Mouse (Mus musculus) c-Kit-positive CD71-positive TER-119-negative erythroid progenitor cells, embryonic 14.5 days (primary cell): Measurements from ENCODE around the gene Rpl13.
A peak's percentile ranks its signal among the peaks of the same experiment; 100 is the strongest.
"Not testable (repeated sequence)": the region's sequence is repeated elsewhere in the genome, so short reads cannot be mapped to it uniquely, and the experiment has no call there.

Experiments used
- DNase-seq: peaks from one replicate; pipeline ENCODE4 v3.0.0-alpha.2; 2013; ENCODE audit warnings: low read depth

The Rpl13 gene

DNA sequence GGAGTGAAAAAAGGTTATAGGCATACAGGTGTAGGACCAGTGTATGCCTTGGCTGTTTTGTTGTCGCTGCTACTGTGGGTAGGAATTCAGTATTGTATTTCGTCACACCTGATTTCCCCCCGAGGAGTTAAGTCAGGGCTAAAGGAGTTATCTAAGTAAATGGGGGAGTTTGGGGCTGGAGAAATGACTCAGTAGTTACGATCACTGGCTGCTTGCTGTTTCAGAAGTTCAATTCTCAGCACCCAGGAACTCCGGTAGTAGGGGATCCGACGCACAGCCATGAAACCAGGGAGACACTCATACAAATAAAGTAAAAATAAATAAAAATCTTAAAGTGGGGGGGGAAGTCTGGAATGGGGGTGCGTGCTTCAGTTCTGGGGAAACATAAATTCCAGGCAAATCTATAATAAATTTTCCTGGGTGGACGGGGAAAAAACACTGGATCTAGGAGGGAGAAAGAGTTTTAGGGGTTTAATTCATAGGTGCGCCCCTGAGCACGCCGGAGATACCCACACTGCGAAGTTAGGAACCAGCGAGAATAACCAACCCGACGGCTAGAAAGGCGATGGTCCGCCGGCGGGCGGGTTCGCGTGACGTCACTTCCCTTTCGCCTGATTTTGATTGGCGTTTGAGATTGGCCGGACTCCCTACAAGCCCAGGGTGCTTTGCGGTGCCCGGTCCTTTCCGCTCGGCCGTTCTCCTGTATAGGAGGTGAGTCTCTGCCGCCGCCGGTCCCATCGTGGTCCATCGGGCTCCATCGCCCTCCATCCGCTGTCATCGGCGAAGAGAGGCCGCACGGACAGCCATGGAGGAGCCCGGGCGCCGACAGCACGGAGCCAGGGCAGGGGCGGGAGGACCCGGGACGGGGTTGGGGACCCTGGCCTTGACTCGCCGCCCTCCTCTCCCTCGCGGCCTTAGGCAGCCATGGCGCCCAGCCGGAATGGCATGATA, at the start of gene Rpl13:
Rpl13 (plus strand) TSS at position 616 of the 951 bp plus-strand sequence.
- DNase-seq: peak; percentile 87

DNA sequence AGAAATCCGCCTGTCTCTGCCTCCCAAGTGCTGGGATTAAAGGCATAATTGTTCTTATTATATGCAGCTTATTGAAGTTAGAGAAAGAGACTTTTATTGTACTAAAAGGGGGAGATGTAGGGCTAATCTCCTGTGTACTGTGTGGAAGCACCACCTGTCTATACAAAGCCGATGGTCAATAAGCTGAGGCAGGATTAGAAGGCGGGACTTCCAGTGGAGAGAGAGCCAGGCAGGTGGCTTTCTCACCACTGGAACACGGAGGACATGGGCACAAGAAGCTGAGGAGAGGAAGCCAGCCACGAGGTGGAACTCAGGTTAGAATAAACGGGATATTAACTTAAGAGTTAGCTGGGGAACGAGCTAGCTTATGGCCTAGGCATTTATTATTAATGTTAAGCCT, 39.4 kb upstream of the Rpl13 start, which contains the start of gene Spg7:
Spg7 (plus strand) TSS at position 222 of the 400 bp plus-strand sequence.
- no peak for DNase-seq

DNA sequence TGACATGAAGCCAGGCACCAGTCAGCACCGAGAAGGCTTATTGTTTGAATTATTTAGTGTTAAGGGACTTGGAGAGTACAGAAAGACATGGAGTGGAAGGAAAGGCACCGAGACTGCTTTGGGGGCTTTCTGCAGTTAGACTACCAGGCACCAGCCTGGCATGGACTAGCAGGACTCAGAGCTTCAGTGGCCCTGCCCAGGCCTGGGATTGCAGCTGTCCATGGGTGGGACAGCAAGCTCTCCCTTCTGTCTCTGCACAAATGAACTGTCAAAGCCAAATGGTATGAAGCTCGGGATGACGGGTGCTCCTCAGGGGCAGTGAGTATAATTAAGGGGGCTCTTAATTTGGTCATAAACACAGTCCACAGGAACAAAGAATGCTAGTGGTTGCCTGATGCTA, 38.1 kb upstream of the Rpl13 start:
- no peak for DNase-seq

DNA sequence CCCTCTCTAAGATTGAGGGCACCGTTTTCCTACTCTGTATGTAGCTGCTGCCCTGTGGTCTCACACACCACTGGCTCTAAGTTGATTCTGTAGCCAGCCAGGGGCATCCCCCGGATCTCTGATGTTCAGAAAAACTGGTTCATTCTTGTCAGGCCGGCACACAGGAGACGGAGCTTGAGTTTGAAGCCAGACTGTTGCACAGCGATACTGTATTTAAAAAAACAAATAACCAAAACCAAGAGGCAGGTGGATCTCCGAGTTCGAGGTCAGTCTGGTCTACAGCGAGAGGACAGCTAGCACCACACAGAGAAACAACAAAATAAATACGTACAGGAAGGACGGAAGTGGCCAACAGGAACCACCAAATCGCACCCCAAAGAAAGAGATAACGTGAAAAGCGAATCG, 37.3 kb upstream of the Rpl13 start:
- DNase-seq: no peak

DNA sequence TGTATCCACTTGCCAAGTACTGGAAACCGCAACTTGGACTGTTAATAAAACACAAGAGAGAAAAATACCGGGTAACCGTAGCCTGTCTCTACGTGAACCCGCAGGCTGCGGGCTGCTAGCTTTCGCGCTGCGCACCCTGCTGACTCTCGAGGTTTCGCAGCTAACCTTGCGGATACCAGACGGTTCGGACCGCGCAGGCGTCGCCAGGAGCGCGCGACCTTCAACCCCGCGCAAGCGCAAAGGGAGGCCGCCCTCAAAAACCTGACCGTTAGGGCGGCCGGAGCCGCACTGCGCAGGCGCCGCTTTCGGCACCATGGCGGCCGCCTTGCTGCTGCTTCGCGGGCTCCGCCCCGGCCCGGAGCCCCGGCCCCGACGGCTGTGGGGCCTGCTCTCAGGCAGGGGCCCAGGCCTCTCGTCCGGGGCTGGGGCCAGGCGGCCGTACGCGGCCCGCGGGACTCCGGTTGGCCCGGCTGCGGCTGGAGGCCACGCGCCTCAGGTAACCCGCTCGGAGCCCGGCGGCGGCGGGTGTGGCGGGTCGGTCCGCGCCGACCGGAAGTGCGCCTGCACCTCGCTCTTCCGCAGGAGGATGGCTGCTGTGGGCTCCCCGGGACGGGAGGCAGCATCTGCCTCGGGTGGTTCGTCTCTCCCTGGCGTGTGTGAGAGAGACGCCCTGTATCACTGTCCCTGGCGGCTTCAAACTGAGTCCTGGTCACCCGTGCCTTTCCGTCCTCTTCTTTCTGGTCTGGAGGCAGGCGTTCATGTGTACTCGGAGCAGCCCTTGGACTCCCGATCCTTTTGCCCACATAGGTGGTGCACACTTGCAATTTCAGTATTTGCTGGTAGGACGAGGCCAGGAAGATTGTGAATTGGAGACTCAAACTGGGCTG, 36.7 kb upstream of the Rpl13 start:
- peak; percentile 96 for DNase-seq

DNA sequence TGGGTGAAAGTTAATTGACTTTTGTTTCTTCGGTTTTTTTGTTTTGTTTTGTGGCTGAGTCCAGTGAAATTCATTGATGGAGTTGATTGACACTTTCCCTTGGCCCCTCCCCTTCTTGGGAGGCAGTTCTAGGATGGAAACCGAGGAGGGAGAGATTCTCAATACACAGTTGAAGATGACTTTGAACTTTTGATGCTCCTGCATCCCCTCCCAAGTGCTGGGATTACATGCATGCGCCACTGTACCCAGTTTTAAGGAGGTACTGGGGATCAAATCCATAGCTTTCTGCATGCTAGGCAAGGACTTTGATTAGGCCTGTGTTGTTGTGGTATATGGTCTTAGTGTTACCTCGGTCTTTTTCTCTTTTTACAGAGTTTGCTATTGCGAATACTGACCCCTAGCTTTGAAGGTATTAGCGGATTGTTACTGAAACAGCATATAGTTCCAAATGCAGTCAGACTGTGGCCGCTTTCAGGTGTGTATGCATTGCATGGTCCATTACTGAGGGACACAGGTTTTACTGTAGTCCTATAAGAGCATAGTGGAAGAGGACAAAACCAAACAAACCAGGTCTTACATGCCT, 36.0 kb upstream of the Rpl13 start:
- DNase-seq: peak; percentile 40

DNA sequence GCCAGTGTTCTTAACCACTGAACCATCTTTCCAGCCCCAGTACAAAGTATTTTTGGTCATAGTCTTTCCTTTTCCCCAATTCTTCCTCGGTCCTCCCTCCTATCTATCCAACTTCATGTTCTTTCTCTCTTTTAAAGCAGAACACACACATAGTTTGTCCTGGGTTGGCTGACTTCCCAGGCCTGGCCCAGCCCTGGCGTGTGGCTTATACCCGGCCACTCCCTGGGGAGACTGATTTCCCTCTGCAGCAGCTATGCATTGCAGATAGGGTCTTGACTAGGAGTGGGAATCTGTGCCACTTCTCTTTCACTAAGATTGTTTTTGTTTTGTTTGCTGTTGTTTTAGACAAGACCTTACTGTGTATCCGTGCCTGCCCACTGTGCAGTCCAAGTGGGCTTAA, 31.0 kb upstream of the Rpl13 start:
- no peak for DNase-seq

DNA sequence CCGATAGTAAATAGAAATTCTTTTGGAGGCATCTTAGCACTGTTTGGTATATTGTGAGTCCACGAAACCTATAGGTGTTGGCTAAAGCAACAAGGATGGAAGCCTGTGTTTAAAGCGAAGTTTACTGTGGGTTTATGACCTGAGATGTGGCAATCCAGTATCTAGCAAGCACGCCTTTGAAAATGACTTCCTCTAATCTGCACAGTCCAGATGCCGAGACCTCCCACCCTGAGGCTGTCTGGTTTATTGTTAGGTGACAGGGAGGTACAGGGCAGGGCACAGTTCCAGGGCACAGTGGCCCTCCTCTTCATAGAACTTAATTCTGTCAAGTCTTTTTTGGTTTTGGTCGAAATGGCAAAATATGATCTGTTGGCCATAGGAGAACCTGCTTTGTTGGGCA, 24.9 kb upstream of the Rpl13 start:
- DNase-seq: no peak

DNA sequence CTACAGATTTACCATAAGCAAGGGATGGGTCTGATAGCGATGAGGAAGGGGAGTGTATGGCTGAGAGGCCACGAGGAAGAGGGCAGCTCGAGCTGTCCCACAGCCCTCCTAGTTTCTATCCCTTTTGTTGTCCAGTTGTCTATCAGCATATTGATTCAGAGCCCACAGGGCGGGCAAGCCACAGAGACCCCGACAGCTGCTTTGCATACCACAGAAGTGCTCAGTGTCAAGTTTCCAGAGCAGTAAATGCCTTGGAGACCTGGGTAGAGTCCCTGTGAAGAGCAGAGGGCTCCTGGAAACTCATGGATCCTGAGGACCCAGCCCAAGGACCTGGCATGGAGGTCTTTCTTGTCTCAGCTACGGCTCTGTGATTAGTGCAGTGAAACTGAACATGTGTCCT, 19.2 kb upstream of the Rpl13 start:
- no peak for DNase-seq

DNA sequence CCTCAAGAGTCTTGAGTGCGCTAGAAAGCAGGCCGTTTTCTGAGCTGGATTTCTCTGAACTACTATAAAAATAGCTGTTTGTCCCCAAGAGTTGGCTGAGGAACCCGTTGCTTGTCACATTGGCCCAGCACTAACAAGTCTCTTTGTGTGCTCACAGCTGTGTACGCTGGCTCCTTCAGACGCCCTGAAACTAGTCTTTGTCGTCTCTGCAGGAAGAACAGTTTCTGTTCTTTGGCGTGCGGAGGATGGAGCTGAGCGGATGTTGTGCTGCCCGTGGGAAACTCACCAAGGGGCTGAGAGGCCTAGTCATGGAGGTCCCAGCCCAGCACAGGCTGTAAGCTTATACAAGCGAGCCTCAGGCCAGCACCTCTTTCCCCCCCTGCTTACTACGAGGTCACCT, 18.5 kb upstream of the Rpl13 start:
- no peak for DNase-seq

DNA sequence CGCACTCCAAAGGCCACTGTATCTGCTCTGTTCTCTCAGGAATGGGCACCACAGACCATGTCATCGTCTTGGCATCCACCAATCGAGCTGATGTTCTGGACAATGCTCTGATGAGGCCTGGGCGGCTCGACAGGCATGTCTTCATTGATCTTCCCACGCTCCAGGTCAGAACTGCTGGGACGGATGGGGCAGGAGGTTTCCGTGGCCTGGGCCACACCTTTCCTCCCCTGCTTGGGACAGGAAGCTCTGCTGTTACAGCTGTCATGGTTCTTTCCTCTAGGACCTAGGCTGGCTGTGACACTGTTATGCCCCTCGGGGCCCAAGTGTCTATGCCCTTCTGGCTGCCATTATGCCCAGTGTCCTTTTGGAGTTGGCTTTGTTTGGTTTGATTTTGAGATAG, 14.9 kb upstream of the Rpl13 start:
- DNase-seq: no peak

DNA sequence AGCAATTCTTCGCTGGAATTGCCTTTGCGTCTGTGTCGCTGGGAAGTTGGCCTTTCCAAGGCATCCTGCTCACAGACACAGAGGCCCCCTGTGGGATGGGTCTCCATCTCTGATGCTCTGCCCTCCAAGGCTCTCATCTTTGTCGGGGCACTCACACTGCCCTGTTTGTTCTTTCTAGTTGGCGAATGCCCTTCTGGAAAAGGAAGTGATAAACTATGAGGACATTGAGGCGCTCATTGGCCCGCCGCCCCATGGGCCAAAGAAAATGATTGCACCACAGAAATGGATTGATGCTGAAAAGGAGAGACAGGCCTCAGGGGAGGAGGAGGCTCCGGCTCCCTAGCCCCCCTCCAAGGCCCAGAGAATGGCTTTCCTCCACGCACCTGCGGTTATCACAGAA, 4.9 kb upstream of the Rpl13 start:
- no peak for DNase-seq

DNA sequence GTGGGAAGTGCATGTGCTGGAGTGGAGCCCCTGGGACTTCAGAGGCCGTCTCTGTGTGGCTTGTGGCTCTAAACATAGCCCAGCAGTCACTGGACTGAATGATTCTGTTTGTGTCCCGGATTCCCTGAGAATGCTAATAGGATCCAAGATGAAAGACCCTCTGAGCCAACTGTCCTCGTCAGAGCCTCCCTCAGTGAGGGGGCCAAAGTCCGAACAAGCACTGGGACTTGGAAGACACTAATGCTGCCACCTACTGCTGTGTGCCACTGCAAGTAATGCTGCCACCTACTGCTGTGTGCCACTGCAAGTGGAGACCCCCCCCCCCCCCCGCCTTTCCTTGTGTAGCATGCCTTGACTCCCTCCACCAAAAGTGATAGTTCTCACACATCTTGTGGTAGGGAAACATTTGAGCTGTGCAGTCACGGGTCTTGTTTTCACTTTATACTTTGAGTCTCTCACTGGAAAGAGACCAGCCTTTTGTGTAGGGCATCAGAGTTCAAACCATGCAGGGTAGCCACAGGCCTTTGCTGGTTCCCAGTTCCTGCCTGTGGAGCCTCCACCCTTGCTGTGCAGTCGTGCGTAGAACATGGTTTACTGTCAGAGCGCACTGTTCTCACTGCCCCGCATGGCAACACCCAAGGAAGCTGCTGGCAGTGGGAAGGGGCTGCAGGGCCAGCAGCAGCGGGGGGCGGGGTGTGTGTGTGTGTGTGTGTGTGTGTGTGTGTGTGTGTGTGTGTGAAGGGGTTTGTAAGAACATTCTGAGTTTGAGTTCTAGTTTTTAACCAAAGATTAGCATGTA, 4.2 kb upstream of the Rpl13 start:
- DNase-seq: no peak

DNA sequence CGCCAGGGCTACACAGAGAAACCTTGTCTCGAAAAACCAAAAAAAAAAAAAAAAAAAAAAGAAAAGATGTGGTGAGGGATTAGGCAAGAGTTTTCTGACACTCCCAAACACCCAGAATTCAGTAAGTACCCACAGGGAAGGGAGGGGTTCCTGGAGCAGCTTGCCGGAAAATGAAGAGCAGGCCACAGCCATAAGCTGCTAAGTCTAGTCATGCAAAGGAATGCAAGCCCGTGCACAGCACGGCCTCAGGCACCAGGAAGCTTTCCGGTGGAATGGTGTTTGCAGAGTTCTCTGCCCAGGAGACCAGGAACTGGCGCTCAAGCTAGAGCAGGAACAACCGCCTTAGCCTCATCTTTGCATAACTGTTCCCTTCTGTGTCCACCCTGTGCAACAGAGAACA, 1.9 kb upstream of the Rpl13 start:
- DNase-seq: no peak

DNA sequence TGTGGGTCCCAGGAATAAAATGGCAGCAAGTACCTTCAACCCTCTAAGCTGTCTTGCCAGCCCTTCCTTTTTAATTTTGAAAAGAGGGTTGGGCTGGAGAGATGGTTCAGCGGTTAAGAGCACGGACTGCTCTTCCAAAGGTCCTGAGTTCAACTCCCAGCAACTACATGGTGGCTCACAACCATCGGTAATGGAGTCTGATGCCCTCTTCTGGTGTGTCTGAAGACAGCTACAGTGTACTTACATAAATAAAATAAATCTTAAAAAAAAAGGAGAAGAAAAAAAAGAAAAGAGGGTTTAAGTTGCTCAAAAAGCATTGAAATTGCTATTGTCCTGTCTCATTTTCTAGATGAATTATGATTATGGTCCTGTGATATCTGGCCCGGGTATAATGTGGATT, 906 bp upstream of the Rpl13 start:
- no peak for DNase-seq

DNA sequence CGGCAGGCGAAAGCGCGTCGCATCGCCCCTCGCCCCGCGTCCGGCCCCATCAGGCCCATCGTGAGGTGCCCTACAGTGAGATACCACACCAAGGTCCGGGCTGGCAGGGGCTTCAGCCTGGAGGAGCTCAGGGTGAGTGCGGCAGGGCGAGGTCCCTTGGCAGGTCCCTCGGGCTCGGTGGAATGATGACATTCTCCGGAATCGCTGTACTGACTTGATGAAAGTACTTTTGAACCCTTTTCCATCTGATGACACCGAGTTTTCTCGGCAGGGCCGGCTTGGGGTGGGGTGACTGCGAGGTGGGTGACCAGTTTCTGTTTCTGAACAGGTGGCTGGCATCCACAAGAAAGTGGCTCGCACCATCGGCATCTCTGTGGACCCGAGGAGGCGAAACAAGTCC, 705 bp downstream of the Rpl13 start:
- not testable (repeated sequence) for DNase-seq

DNA sequence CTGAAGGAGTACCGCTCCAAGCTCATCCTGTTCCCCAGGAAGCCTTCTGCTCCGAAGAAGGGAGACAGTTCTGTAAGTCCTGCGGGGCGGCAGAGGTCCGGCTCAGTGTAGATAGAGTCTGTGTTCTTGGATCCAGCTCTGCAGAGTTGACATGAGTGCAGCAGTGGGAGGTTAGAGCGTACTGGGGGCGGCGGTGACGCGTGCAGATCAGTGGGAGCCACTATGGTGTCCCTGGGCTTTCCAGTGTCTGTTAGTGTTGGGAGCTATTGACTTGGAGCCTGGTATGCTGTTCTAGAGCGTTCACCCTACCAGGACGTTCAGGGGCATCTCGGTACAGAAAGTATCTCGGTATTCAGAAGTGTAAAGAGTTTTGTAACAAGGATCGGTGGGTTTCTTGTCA, 1.1 kb downstream of the Rpl13 start:
- no peak for DNase-seq

DNA sequence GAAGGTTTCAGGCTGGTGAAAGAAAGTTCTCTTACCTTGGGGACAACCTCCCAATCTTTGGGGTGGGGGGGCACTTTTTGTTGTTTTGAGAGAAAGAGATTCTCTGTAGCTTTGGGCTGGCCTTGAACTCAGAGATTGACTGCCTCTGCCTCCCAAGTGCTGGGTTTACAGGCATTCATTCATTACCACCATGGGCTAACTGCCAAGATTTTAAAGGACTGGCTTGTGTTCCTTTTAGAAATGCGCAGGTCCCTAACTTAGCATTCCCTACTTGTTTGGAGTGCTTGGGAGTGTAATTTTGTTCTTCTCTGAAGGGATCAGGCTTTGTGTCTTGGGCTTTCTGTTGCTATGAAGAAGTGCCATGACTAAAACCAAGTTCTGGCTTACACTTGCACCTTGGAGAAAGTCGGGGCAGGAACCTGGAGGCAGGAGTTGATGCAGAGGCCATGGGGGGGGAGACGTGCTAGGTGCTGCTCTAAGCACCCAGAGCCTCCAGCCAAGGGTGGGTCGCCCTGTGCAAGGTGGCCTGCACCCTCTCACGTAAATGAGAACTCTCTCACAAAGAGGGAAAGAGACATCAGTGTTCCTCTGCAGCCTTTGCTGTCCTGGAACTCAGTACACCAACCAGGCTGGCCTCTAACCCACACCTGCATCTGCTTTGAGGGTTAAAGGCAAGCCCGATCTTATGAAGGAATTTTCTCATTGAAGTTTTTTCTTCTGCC, 2.1 kb downstream of the Rpl13 start:
- no peak for DNase-seq

DNA sequence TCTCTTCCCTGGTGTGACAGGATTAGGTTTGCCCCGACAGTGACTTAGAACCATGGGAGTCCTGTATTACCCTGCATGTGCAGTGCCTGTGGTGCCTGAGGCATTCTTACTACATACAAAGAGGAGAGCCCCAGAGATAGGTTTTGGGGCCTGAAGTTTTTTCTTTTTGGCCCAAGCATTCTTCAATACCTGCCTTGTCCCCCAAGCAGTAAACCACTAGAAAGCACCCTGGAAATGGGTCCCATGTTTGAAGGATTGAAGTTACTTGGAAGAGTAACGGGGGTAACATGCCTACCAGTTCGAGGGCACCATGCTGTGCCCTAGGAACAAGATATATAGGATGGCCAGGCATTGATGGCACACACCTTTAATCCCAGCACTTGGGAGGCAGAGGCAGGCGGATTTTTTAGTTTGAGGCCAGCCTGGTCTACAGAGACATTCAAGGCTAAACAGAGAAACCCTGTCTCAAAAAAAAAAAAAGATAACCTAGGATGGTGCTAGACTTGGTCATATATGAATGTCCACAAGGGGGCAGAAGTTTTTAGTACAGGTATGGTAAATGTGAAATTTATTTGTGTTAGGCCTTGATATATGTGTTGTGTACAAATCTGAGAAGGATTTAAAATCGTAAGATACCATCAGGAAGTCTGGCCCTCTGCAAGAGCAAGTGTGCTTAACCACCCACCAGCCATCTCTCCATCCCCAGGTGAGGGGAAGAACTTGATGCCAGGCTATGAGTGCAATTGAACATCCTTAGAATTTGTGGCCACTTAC, 3.6 kb downstream of the Rpl13 start:
- peak; percentile 77 for DNase-seq

DNA sequence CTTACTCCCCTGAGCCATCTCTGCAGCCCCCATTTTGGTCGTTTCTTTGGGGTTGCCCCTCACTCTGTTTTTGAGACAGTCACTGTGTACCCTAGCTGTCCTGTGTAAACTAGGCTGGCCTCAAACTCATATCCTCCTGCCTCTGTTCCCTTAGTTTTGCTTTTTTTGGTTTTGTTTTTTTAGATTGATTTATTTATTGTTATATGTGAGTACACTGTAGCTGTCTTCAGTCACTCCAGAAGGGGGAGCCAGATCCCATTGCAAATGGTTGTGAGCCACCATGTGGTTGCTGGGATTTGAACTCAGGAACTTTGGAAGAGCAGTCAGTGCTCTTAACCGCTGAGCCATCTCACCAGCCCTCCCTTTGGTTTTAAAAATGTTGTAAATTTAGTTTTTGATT, 4.4 kb downstream of the Rpl13 start:
- no peak for DNase-seq
